Mouse (Mus musculus) lung, adult 2 months (tissue): ENCODE results near the gene Vps13d. TPM values are rescaled to one million over a fixed set of nuclear protein-coding genes. Genes with fewer than 3 reads are reported as not detected.
"Not testable (repeated sequence)": the region's sequence is repeated elsewhere in the genome, so short reads cannot be mapped to it uniquely, and the experiment has no call there.

ENCODE experiments used
- DNase-seq: peaks from one replicate; pipeline ENCODE4 v3.0.0; 2022
- H3K4me1 ChIP-seq: fragments of 200-500 bp; 2 replicates; pipeline ENCODE4 v1.6.1; 2011; ENCODE audit warnings: low read length; ENCODE audit not compliant: control insufficient read depth, insufficient read depth
- H3K4me3 ChIP-seq: fragments of 200-500 bp; replicated peaks from 2 replicates; pipeline ENCODE3; 2011; ENCODE audit warnings: low read depth, mild to moderate bottlenecking, control low read depth, low read length; ENCODE audit errors: extremely low read depth
- CTCF ChIP-seq: fragments of 200-500 bp; IDR thresholded peaks from 2 replicates; pipeline ENCODE4 v1.5.1; 2011; ENCODE audit warnings: mild to moderate bottlenecking, low read length, control low read depth; ENCODE audit not compliant: insufficient read depth
- POLR2A ChIP-seq: fragments of 200-500 bp; IDR thresholded peaks from 2 replicates; pipeline ENCODE4 v1.6.1; 2011; ENCODE audit warnings: low read depth, mild to moderate bottlenecking, control low read depth, low read length, borderline replicate concordance; ENCODE audit errors: extremely low read depth
- WGBS: fragments of 180-500 bp; shearing (Covaris S2); methylation state at CpG from one replicate; pipeline ENCODE4 v1.1.7; 2018; 5-methylcytosine and 5-hydroxymethylcytosine counted together
- polyA plus RNA-seq: library from polyadenylated mRNA; depleted of rRNA; stranded (reverse); fragments of >200 nt; gene quantifications from 2 replicates; pipeline ENCODE4 v1.2.3, GENCODE M21; 2012

The Vps13d gene
- polyA plus RNA-seq, 1 experiment = 15.7 TPM

GRCm38 (mm10) chr4:145178918-145179549, 15.8 kb downstream of the Vps13d start:
- H3K4me1 ChIP-seq = peaks cover 2% of the 10 kb centered on the region; the same call in 1 of the 2 replicates
- H3K4me3 ChIP-seq = no peak overlapping the region
- TF ChIP-seq CTCF (no peak), POLR2A (no peak)
- WGBS = 96% methylated on average over 5 of the region's 5 CpGs
- no peak for DNase-seq

- not testable (repeated sequence) for H3K4me1 ChIP-seq, H3K4me3 ChIP-seq, DNase-seq
- 96% methylated on average over 3 of the region's 3 CpGs for WGBS
Observed at GRCm38 (mm10) chr4:145165542-145165941, 29.3 kb downstream of the Vps13d start.

- Histone ChIP-seq H3K4me1 (no peaks in the 10 kb centered on the region), H3K4me3 (no peak overlapping the region)
- no peak for TF ChIP-seq CTCF
- TF ChIP-seq POLR2A = no peak
- no peak for DNase-seq
- 94% methylated on average over 4 of the region's 4 CpGs for WGBS
Observed at GRCm38 (mm10) chr4:145164111-145164510, 30.7 kb downstream of the Vps13d start.

- Histone ChIP-seq H3K4me1 (no peaks in the 10 kb centered on the region), H3K4me3 (no peak overlapping the region)
- WGBS = 81% methylated on average over 1 of the region's 1 CpGs
- TF ChIP-seq CTCF (peak; percentile 30; the same call in 1 of the 2 replicates), POLR2A (no peak)
- no peak for DNase-seq
Observed at GRCm38 (mm10) chr4:145161243-145161642, 33.6 kb downstream of the Vps13d start.

GRCm38 (mm10) chr4:145155956-145156355, 38.8 kb downstream of the Vps13d start:
- 40% methylated on average over 8 of the region's 8 CpGs for WGBS
- TF ChIP-seq POLR2A (no peak), CTCF (peak; percentile 100)
- DNase-seq = peak; percentile 48

GRCm38 (mm10) chr4:145151103-145151486, 43.7 kb downstream of the Vps13d start:
- TF ChIP-seq CTCF (no peak), POLR2A (no peak)
- H3K4me3 ChIP-seq = no peak overlapping the region
- WGBS = 85% methylated on average over 1 of the region's 1 CpGs
- DNase-seq = peak; percentile 22
- no peaks in the 10 kb centered on the region; the same call in 1 of the 2 replicates for H3K4me1 ChIP-seq

More at GRCm38 (mm10) chr4:145155956-145156355, 38.8 kb downstream of the Vps13d start:
- H3K4me3 ChIP-seq = no peak overlapping the region
- H3K4me1 ChIP-seq = no peaks in the 10 kb centered on the region; the same call in 1 of the 2 replicates

GRCm38 (mm10) chr4:145150345-145151102, 44.3 kb downstream of the Vps13d start:
- DNase-seq = no peak
- no peak overlapping the region for H3K4me3 ChIP-seq
- TF ChIP-seq CTCF = no peak
- no peak for TF ChIP-seq POLR2A
- WGBS = 58% methylated on average over 5 of the region's 5 CpGs
- H3K4me1 ChIP-seq = no peaks in the 10 kb centered on the region; the same call in 1 of the 2 replicates

GRCm38 (mm10) chr4:145147006-145147961, 47.5 kb downstream of the Vps13d start:
- DNase-seq = no peak
- no peak overlapping the region for H3K4me3 ChIP-seq
- H3K4me1 ChIP-seq = no peaks in the 10 kb centered on the region; the same call in 1 of the 2 replicates
- TF ChIP-seq CTCF = no peak
- no peak for TF ChIP-seq POLR2A
- WGBS = 51% methylated on average over 5 of the region's 5 CpGs

GRCm38 (mm10) chr4:145143533-145143932, 51.3 kb downstream of the Vps13d start:
- Histone ChIP-seq H3K4me1 (no peaks in the 10 kb centered on the region; the same call in 1 of the 2 replicates), H3K4me3 (no peak overlapping the region)
- 67% methylated on average over 5 of the region's 5 CpGs for WGBS
- TF ChIP-seq POLR2A (no peak), CTCF (no peak)
- no peak for DNase-seq
